9 mouse cellular contexts compared by ENCODE assay signal in genomic region chr4:100537898-100538297, GRCm38 (mm10). TPM values are rescaled to one million over a fixed set of nuclear protein-coding genes. Genes with fewer than 3 reads are reported as not detected.
DNase-seq lines count a peak whose midpoint lies in the region; ATAC-seq and TF ChIP-seq lines count a peak whose summit lies in the region.
"Had no signal": no experiment of that assay in that cellular context is flagged by ENCODE, and none has a peak within 500 bp of the region (broad histone marks: within the 10 kb centered on the region; RNA-seq: fewer than 3 reads in every experiment).

No protein-coding gene starts in this region.

- H3K36me3 ChIP-seq in lung, embryonic 14.5 days (ENCODE audit: insufficient read depth): no peaks in the 10 kb centered on the region
- H3K36me3 ChIP-seq in lung, postnatal 0 days (ENCODE audit: insufficient read depth, low read length): no peaks in the 10 kb centered on the region
- H3K36me3 ChIP-seq in forebrain, embryonic 10.5 days (replicated peaks): no peaks in the 10 kb centered on the region

- ATAC-seq in lung, embryonic 14.5 days (ENCODE audit: insufficient read depth): no peak
- ATAC-seq in lung, postnatal 0 days: no peak

- H3K4me2 ChIP-seq in lung, embryonic 14.5 days: no peak overlapping the region
- no peak overlapping the region for H3K4me2 ChIP-seq in lung, postnatal 0 days (replicated peaks; ENCODE audit: low read depth, low read length)

- WGBS in lung, embryonic 14.5 days: 4% methylated on average over 3 of the region's 3 CpGs
- WGBS in lung, adult 2 months: 4% methylated on average over 3 of the region's 3 CpGs
- WGBS in lung, postnatal 0 days: 1% methylated on average over 3 of the region's 3 CpGs
- 12% methylated on average over 3 of the region's 3 CpGs for WGBS in forebrain, embryonic 10.5 days

- no peak for TF ChIP-seq EP300 in lung, postnatal 0 days (IDR thresholded peaks at IDR 0.05)

- intact Hi-C loops in heart, postnatal 14 days (cut with DNase I): loop anchor here (1.0 to 10.0 kb wide), 6 partner anchors 131 to 591 kb away; partner anchors contain the start of gene Ror1

- no peak overlapping the region for H3K27ac ChIP-seq in lung, embryonic 14.5 days (ENCODE audit: low read depth)
- H3K27ac ChIP-seq in lung, postnatal 0 days (ENCODE audit: low read length): no peak overlapping the region
- H3K27ac ChIP-seq in forebrain, embryonic 10.5 days: no peak overlapping the region

- no peaks in the 10 kb centered on the region for H3K4me1 ChIP-seq in lung, embryonic 14.5 days (ENCODE audit: insufficient read depth)
- no peaks in the 10 kb centered on the region for H3K4me1 ChIP-seq in lung, adult 2 months (ENCODE audit: control insufficient read depth, insufficient read depth, low read length)
- H3K4me1 ChIP-seq in lung, postnatal 0 days (ENCODE audit: insufficient read depth, low read depth, low read length): no peaks in the 10 kb centered on the region
- peaks cover 13% of the 10 kb centered on the region for H3K4me1 ChIP-seq in forebrain, embryonic 10.5 days

- no peaks in the 10 kb centered on the region for H3K9me3 ChIP-seq in lung, embryonic 14.5 days (ENCODE audit: low read depth, low read length)
- no peaks in the 10 kb centered on the region for H3K9me3 ChIP-seq in lung, postnatal 0 days (ENCODE audit: low read length)
- no peaks in the 10 kb centered on the region for H3K9me3 ChIP-seq in forebrain, embryonic 10.5 days

- TF ChIP-seq CTCF in lung, embryonic 14.5 days (IDR thresholded peaks at IDR 0.05; ENCODE audit: low read depth): peak; percentile 83
- no peak for TF ChIP-seq CTCF in lung, adult 2 months (IDR thresholded peaks at IDR 0.05; ENCODE audit: insufficient read depth, low read length)
- peak; percentile 78 for TF ChIP-seq CTCF in lung, postnatal 0 days (IDR thresholded peaks at IDR 0.05)

- no peak overlapping the region for H3K4me3 ChIP-seq in lung, embryonic 14.5 days (ENCODE audit: low read depth, low read length)
- H3K4me3 ChIP-seq in lung, adult 2 months (replicated peaks; ENCODE audit: extremely low read depth, low read depth, low read length): no peak overlapping the region
- no peak overlapping the region for H3K4me3 ChIP-seq in lung, postnatal 0 days (ENCODE audit: low read depth, low read length)
- no peak overlapping the region for H3K4me3 ChIP-seq in forebrain, embryonic 10.5 days

- DNase-seq in adrenal gland, postnatal 10 days: peak; percentile 63
- no peak for DNase-seq in adrenal gland, postnatal 25 days
- DNase-seq in lung, embryonic 14.5 days: peak; percentile 96
- DNase-seq in lung, adult 2 months: no peak
- DNase-seq in c-Kit-positive CD71-positive TER-119-positive erythroid progenitor cells, embryonic 14.5 days (ENCODE audit: low spot score): peak; percentile 29
- DNase-seq in heart, postnatal 14 days: peak; percentile 16 to 68
- peak; percentile 80 for DNase-seq in lung, postnatal 0 days (ENCODE audit: low spot score)
- DNase-seq in forebrain, embryonic 10.5 days (ENCODE audit: extremely low spot score, low spot score): no peak

- TF ChIP-seq POLR2A in lung, adult 2 months (IDR thresholded peaks at IDR 0.05; ENCODE audit: borderline replicate concordance, extremely low read depth, low read depth, low read length): no peak

- no peaks in the 10 kb centered on the region for H3K27me3 ChIP-seq in lung, embryonic 14.5 days (ENCODE audit: insufficient read depth, low read length)
- H3K27me3 ChIP-seq in lung, postnatal 0 days (replicated peaks; ENCODE audit: insufficient read depth, low read length): no peaks in the 10 kb centered on the region
- H3K27me3 ChIP-seq in forebrain, embryonic 10.5 days (ENCODE audit: poor library complexity, severe bottlenecking): no peaks in the 10 kb centered on the region

- H3K9ac ChIP-seq in lung, embryonic 14.5 days: no peak overlapping the region
- no peak overlapping the region for H3K9ac ChIP-seq in lung, postnatal 0 days (replicated peaks; ENCODE audit: low read depth)

RNA-seq across cellular contexts. Expression of gene Ube2u, which starts 59.2 kb away (rescaled TPM):
- total RNA-seq in adrenal gland, postnatal 10 days (2021): not detected
- total RNA-seq in adrenal gland, postnatal 25 days (2021): not detected in 2 replicates
- polyA plus RNA-seq in lung, embryonic 14.5 days (2014; fragmentation: Nextera tagmentation; extraction: Ambion mirVana): 0.22 and 0.42 TPM in 2 replicates
- polyA plus RNA-seq in lung, adult 2 months (2012; rRNA removed): not detected in 2 replicates
- not detected for total RNA-seq in heart, postnatal 14 days (2021)
- polyA plus RNA-seq in lung, postnatal 0 days (2015; fragmentation: Nextera tagmentation; extraction: Ambion mirVana): 0.14 and 0.46 TPM in 2 replicates
- polyA plus RNA-seq in forebrain, embryonic 10.5 days (2016; fragmentation: Nextera tagmentation; extraction: Ambion mirVana): 0.62 and 0.85 TPM in 2 replicates
- polyA plus RNA-seq: C2C12 had no signal

Comparison
In these comparisons a context has a peak if more than half of its experiments do, and no peak if none do; other contexts are left out.
1. DNase-seq: peak in adrenal gland, postnatal 10 days (single experiment), lung, embryonic 14.5 days (single experiment), c-Kit-positive CD71-positive TER-119-positive erythroid progenitor cells, embryonic 14.5 days (single experiment), heart, postnatal 14 days (2 of 2) and lung, postnatal 0 days (single experiment); none in adrenal gland, postnatal 25 days (single experiment), lung, adult 2 months (single experiment) and forebrain, embryonic 10.5 days (single experiment).